Mouse (Mus musculus) olfactory bulb, adult 2 months (tissue): Measurements from ENCODE around the gene Mycbp2. TPM values are rescaled to one million over a fixed set of nuclear protein-coding genes. Genes with fewer than 3 reads are reported as not detected.

Source experiments
- H3K27ac ChIP-seq: fragments of 200-500 bp; 2 replicates; pipeline ENCODE4 v1.5.1; 2012; ENCODE audit warnings: low read depth, low read length; ENCODE audit not compliant: insufficient read depth
- H3K4me1 ChIP-seq: fragments of 200-500 bp; 2 replicates; pipeline ENCODE4 v1.6.1; 2012; ENCODE audit warnings: low read length; ENCODE audit not compliant: control insufficient read depth, insufficient read depth
- H3K4me3 ChIP-seq: fragments of 200-500 bp; 2 replicates; pipeline ENCODE4 v1.5.1; 2012; ENCODE audit warnings: mild to moderate bottlenecking, low read depth, low read length, moderate library complexity; ENCODE audit not compliant: insufficient read depth
- CTCF ChIP-seq: fragments of 200-500 bp; IDR thresholded peaks from 2 replicates; pipeline ENCODE4 v1.5.1; 2012; ENCODE audit warnings: low read depth, mild to moderate bottlenecking, low read length, moderate library complexity; ENCODE audit not compliant: insufficient read depth
- POLR2A ChIP-seq: fragments of 200-500 bp; IDR thresholded peaks from 2 replicates; pipeline ENCODE4 v1.6.1; 2012; ENCODE audit warnings: mild to moderate bottlenecking, low read depth, low read length, moderate library complexity; ENCODE audit not compliant: insufficient read depth
- WGBS: fragments of 180-500 bp; shearing (Covaris S2); methylation state at CpG from one replicate; pipeline ENCODE4 v1.1.7; 2018; 5-methylcytosine and 5-hydroxymethylcytosine counted together
- polyA plus RNA-seq: library from polyadenylated mRNA; stranded (reverse); fragments of >200 nt; gene quantifications from 2 replicates; pipeline ENCODE4 v1.2.4, GENCODE M21; 2012; ENCODE audit warnings: low replicate concordance; ENCODE audit not compliant: missing spikeins, insufficient read depth, insufficient read length

Gene Mycbp2
- polyA plus RNA-seq, 1 experiment: 197 TPM

- no peak overlapping the region for H3K27ac ChIP-seq
- WGBS: 93% methylated on average over 3 of the region's 3 CpGs
- no peak overlapping the region for H3K4me3 ChIP-seq
- TF ChIP-seq CTCF (no peak), POLR2A (no peak)
- H3K4me1 ChIP-seq: no peaks in the 10 kb centered on the region
Measured at GRCm38 (mm10) chr14:103356066-103356465, 9.5 kb upstream of the Mycbp2 start.

- Histone ChIP-seq H3K27ac (no peak overlapping the region), H3K4me1 (peaks cover 2% of the 10 kb centered on the region; the same call in 1 of the 2 replicates), H3K4me3 (no peak overlapping the region)
- TF ChIP-seq CTCF (no peak), POLR2A (no peak)
- 45% methylated on average over 18 of the region's 18 CpGs for WGBS
Measured at GRCm38 (mm10) chr14:103354396-103355352, 8.1 kb upstream of the Mycbp2 start.

DNA sequence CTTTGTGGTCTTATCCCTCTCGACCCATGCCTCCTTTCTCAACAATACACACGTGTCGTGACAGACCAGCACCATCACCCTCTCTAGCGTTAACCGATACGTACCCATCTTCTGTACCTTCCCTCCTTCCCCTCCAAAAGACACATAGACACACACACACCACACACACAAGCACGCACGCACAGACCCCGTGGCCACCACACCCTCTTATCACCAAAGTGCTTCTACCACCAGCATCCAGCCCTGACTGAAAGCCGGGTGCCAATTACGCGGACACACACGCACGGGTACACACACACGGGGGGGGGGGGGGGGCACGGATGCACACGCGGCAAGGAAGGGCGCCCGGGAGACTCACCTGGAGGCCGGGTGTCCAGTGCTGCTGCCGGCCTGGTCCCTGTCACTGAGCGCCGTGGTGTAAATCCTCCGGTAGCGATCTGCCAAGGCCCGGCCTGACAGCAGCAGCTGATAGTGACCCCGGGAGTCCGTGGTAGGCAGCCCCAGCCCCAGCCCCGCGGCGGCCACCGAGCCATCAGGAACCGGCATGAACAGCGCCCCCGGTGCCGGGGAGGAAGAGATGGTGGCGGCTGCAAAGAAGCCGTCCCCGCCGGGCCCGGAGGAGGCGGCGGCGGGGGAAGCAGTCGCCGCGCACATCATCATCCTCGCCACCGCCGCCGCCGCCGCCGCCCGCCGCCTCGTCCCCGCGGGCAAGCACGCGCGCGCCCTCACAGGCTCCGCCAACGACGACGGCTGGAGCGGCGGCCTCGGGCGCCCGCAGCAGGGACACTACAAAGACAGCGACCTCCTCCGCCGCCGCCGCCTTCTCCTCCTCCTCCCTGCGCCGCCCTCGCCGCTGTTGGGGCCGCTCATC is 521 bp downstream of the Mycbp2 start:
- H3K4me3 ChIP-seq: peak overlapping the region; percentile 55
- H3K27ac ChIP-seq: peak overlapping the region; percentile 73
- WGBS: under 1% methylated on average over 75 of the region's 83 CpGs
- peaks cover 2% of the 10 kb centered on the region; the same call in 1 of the 2 replicates for H3K4me1 ChIP-seq
- TF ChIP-seq POLR2A (no peak; the same call in 1 of the 2 replicates), CTCF (no peak)

DNA sequence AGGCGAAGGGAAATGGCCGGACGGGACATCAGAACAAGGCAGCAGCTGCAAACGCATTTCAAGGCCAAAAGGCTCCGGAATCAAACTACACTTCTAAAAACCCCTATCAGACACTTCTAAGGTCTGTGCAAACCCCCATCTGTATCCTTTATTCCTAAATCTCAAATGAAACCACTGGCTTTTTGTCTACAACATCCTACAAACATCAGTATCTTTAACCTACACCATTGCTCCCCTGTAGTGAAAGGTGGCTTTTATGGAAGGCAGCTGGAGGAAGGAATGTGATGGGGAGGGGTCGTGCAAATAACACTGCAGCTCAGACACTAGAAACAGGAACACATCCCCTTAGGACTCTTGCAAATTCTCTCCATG is 1.1 kb downstream of the Mycbp2 start:
- 7% methylated on average over 6 of the region's 6 CpGs for WGBS
- Histone ChIP-seq H3K27ac (no peak overlapping the region), H3K4me3 (peak overlapping the region; percentile 55), H3K4me1 (peaks cover 2% of the 10 kb centered on the region; the same call in 1 of the 2 replicates)
- TF ChIP-seq POLR2A (no peak), CTCF (no peak)

DNA sequence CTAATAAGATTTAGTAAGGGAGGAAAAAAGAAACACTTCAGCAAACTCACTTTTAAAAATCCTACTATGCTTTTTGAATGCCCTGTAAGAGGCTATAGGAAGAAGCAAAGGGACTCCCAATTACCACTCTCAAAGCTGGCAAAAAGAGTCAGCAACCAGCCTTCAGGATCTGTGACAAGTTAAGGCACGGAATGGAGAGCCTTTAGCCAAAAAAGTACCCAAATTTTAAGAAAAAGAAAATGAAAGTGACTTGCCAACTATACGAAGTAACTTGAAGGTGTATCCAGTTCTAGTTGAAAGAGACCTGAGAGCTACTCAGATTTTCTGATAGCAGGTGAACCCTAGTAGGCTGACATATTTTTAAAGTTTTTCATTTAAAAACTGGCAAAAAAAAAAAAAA is 1.6 kb downstream of the Mycbp2 start:
- H3K4me3 ChIP-seq: peak overlapping the region; percentile 55; the same call in 1 of the 2 replicates
- H3K4me1 ChIP-seq: peaks cover 1% of the 10 kb centered on the region; the same call in 1 of the 2 replicates
- H3K27ac ChIP-seq: no peak overlapping the region
- WGBS: 23% methylated on average over 2 of the region's 2 CpGs
- TF ChIP-seq POLR2A: no peak
- no peak for TF ChIP-seq CTCF

- H3K27ac ChIP-seq: no peak overlapping the region
- H3K4me1 ChIP-seq: no peaks in the 10 kb centered on the region
- no peak overlapping the region for H3K4me3 ChIP-seq
- 63% methylated on average over 5 of the region's 5 CpGs for WGBS
- no peak for TF ChIP-seq POLR2A
- no peak for TF ChIP-seq CTCF
Measured at GRCm38 (mm10) chr14:103343791-103344190, 2.8 kb downstream of the Mycbp2 start.

GRCm38 (mm10) chr14:103341385-103342294 is 5.0 kb downstream of the Mycbp2 start:
- H3K4me1 ChIP-seq: no peaks in the 10 kb centered on the region
- no peak overlapping the region for H3K27ac ChIP-seq
- WGBS: 90% methylated on average over 1 of the region's 1 CpGs
- TF ChIP-seq CTCF (no peak), POLR2A (no peak)
- H3K4me3 ChIP-seq: no peak overlapping the region

DNA sequence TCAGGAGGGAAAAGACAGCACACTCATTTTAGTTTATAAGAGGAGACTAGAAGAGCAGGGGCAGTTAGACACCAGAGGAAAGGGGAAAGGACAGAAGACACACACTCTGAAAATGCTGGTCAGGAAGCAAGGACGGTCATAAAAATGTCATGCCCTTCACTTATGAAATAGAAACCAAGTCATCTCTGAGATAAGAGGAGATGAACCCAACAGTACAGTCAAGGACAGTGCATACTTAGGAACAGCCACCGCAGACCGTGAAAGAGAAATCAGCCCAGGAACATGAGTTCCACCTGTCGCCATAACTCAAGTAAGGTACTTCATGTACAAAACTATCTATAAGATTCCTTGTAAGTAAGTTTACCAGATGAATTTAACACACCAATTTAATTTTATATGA is 33.7 kb downstream of the Mycbp2 start:
- TF ChIP-seq CTCF (no peak), POLR2A (no peak)
- WGBS: over 99% methylated on average over 4 of the region's 4 CpGs
- no peak overlapping the region for H3K27ac ChIP-seq
- H3K4me3 ChIP-seq: no peak overlapping the region
- no peaks in the 10 kb centered on the region for H3K4me1 ChIP-seq
